Mouse (Mus musculus) lung, adult 2 months (tissue): ENCODE results near the gene Elac2.

Experiments
- CTCF ChIP-seq: fragments of 200-500 bp; IDR thresholded peaks from 2 replicates; pipeline ENCODE4 v1.5.1; 2011; ENCODE audit warnings: mild to moderate bottlenecking, low read length, control low read depth; ENCODE audit not compliant: insufficient read depth
- POLR2A ChIP-seq: fragments of 200-500 bp; IDR thresholded peaks from 2 replicates; pipeline ENCODE4 v1.6.1; 2011; ENCODE audit warnings: low read depth, mild to moderate bottlenecking, control low read depth, low read length, borderline replicate concordance; ENCODE audit errors: extremely low read depth

- TF ChIP-seq CTCF (no peak), POLR2A (no peak)
Measured at GRCm38 (mm10) chr11:65028049-65028448, 49.2 kb downstream of the Elac2 start.
